Mouse (Mus musculus): ENCODE data around the gene Saa3. TPM values are rescaled to one million over a fixed set of nuclear protein-coding genes. Genes with fewer than 3 reads are reported as not detected.
"Not testable (repeated sequence)": the region's sequence is repeated elsewhere in the genome, so short reads cannot be mapped to it uniquely, and the experiment has no call there.

Gene Saa3
- total and polyA plus RNA-seq, 2 experiments: 3.8 to 10.1 TPM

DNA sequence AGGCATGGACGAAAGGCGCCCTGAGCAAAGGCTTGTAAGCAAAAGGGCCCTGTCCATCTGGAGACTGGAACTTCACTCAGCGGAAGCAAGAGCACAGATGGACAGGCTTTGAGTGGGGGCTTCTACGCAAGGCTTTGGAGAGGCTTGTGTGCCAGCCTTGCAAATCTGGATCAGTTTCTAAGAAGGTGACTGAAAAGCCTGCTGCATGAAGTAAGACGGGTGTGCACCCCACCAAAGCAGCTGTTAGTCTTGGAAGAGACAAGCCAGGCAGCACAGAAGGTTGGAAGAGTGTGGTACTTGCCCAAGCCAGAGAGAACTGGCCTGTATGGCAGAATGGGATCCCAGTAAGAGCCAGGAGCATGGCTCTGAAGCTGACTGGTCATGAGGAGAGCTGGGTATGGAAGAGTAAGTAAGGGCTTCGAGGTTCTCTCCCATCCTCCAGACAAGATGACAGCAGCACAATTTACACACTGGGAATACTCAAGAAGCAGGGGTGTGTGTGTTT, 14.9 kb downstream of the Saa3 start:
- no peak for DNase-seq (ENCODE audit: extremely low read depth, low read depth, low spot score)
- no peaks in the 10 kb centered on the region for H3K27me3 ChIP-seq (ENCODE audit: control insufficient read depth, insufficient read depth, low read length)
- no peaks in the 10 kb centered on the region for H3K4me1 ChIP-seq (ENCODE audit: control insufficient read depth, insufficient read depth, low read length)
- peaks cover 18% of the 10 kb centered on the region for H3K36me3 ChIP-seq (ENCODE audit: control insufficient read depth, insufficient read depth, low read length)
- H3K4me3 ChIP-seq (ENCODE audit: insufficient read depth, low read depth, low read length): no peak overlapping the region
- no peaks in the 10 kb centered on the region for H3K79me2 ChIP-seq (ENCODE audit: control insufficient read depth, insufficient read depth, low read length)
- H3K9ac ChIP-seq (ENCODE audit: low read depth, low read length): no peak overlapping the region
- TF ChIP-seq CTCF (IDR thresholded peaks at IDR 0.05; ENCODE audit: low read depth, low read length) (no peak), POLR2A (IDR thresholded peaks at IDR 0.05; ENCODE audit: extremely low read depth, insufficient read depth, low read length) (no peak)
- H3K27ac ChIP-seq (replicated peaks; ENCODE audit: insufficient read depth, low read depth, low read length): no peak overlapping the region
- WGBS: 93% methylated on average over 6 of the region's 6 CpGs

DNA sequence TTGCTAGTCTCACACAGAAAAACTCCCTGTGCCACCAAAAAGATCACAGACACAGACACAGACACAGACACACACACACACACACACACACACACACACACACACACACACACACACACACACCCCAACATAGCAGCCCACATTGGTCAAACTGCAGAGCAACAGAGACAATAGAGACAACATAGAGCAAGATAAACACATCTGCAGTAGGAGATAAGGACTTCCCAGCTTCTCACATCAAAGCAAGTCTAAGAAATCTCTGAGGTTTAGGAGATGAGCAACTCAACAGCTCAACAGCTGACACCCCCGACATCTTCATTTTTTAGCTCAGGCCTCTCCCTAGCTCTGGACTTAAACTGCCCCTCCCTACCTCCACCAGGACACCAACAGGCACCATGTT, 18.7 kb downstream of the Saa3 start:
- H3K4me1 ChIP-seq (ENCODE audit: control insufficient read depth, insufficient read depth, low read length): no peaks in the 10 kb centered on the region
- H3K36me3 ChIP-seq (ENCODE audit: control insufficient read depth, insufficient read depth, low read length): peaks cover 24% of the 10 kb centered on the region
- H3K27ac ChIP-seq (replicated peaks; ENCODE audit: insufficient read depth, low read depth, low read length): no peak overlapping the region
- no peaks in the 10 kb centered on the region for H3K79me2 ChIP-seq (ENCODE audit: control insufficient read depth, insufficient read depth, low read length)
- no peaks in the 10 kb centered on the region for H3K27me3 ChIP-seq (ENCODE audit: control insufficient read depth, insufficient read depth, low read length)
- H3K9ac ChIP-seq (ENCODE audit: low read depth, low read length): no peak overlapping the region
- no peak for DNase-seq (ENCODE audit: extremely low read depth, low read depth, low spot score)
- TF ChIP-seq POLR2A (IDR thresholded peaks at IDR 0.05; ENCODE audit: extremely low read depth, insufficient read depth, low read length): no peak
- H3K4me3 ChIP-seq (ENCODE audit: insufficient read depth, low read depth, low read length): no peak overlapping the region
- WGBS: 84% methylated on average over 1 of the region's 1 CpGs

DNA sequence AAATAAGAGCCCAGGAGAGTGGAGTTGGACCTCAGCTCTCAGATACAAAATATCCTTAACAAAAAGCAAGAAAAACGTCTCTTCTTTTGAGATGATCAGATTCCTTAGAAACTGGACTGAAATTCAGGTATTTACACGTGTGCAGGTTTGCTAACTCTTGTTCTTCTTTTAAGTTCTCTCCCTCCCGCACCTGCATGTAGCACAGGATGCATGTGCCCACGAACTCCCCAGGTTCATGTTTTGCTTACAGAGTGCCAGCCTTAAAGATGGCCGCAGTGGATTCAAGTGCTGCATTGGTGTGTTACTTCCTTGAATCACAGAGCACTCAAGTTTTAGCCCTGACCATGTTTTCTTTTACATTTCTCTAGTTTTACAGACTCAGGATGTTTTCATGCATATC, 28.7 kb downstream of the Saa3 start:
- no peak for TF ChIP-seq POLR2A (IDR thresholded peaks at IDR 0.05; ENCODE audit: extremely low read depth, insufficient read depth, low read length)
- no peak for TF ChIP-seq CTCF (IDR thresholded peaks at IDR 0.05; ENCODE audit: low read depth, low read length)
- no peak for DNase-seq (ENCODE audit: extremely low read depth, low read depth, low spot score)
- H3K4me3 ChIP-seq (ENCODE audit: insufficient read depth, low read depth, low read length): no peak overlapping the region
- no peak overlapping the region for H3K9ac ChIP-seq (ENCODE audit: low read depth, low read length)
- WGBS: 83% methylated on average over 5 of the region's 5 CpGs
- H3K36me3 ChIP-seq (ENCODE audit: control insufficient read depth, insufficient read depth, low read length): peaks cover 11% of the 10 kb centered on the region; the same call in 1 of the 2 replicates
- H3K79me2 ChIP-seq (ENCODE audit: control insufficient read depth, insufficient read depth, low read length): no peaks in the 10 kb centered on the region
- no peak overlapping the region for H3K27ac ChIP-seq (replicated peaks; ENCODE audit: insufficient read depth, low read depth, low read length)
- no peaks in the 10 kb centered on the region for H3K27me3 ChIP-seq (ENCODE audit: control insufficient read depth, insufficient read depth, low read length)
- H3K4me1 ChIP-seq (ENCODE audit: control insufficient read depth, insufficient read depth, low read length): no peaks in the 10 kb centered on the region

DNA sequence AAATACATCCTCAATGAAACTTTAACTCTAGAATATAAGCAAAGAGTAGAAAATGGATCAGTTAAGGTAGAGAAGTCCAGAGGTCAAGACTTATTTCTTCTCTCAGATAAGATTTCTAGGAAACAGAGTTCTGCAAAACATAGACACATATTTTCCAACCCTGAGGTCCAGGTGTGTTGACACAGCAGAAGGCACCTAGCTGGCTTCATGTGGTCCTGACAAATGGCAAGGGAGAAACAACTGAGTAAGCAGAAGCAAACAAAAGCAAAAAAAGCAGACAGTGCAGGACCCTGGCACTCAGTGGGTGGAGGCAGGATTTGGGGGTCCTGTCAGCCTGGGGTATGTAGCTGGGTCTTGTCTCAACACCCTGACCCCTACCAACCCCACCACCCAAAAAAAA, 34.8 kb downstream of the Saa3 start:
- Histone ChIP-seq H3K4me3 (ENCODE audit: insufficient read depth, low read depth, low read length) (no peak overlapping the region), H3K79me2 (ENCODE audit: control insufficient read depth, insufficient read depth, low read length) (no peaks in the 10 kb centered on the region), H3K27ac (replicated peaks; ENCODE audit: insufficient read depth, low read depth, low read length) (no peak overlapping the region), H3K27me3 (ENCODE audit: control insufficient read depth, insufficient read depth, low read length) (no peaks in the 10 kb centered on the region), H3K36me3 (ENCODE audit: control insufficient read depth, insufficient read depth, low read length) (no peaks in the 10 kb centered on the region), H3K9ac (ENCODE audit: low read depth, low read length) (no peak overlapping the region), H3K4me1 (ENCODE audit: control insufficient read depth, insufficient read depth, low read length) (no peaks in the 10 kb centered on the region)
- no peak for TF ChIP-seq POLR2A (IDR thresholded peaks at IDR 0.05; ENCODE audit: extremely low read depth, insufficient read depth, low read length)
- no peak for TF ChIP-seq CTCF (IDR thresholded peaks at IDR 0.05; ENCODE audit: low read depth, low read length)
- no peak for DNase-seq (ENCODE audit: extremely low read depth, low read depth, low spot score)

DNA sequence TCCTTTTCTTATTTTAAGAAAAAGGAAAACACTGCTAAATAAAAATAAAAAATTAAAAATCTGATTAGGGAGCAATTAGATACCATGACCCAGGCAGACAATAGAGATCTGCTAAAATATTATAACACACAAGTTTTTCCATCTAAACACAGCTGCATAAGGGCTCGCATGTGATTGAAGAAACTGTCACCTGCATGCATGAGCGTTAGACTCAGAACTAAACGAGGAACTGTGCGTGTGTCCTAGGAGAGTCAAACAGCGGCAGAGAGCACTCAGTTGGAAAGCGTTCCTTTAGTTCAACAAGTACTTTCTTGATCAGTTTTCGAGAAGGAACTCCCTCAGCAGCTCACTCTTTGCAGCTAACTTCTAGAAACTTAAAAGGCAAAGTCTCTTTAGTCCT, 36.5 kb downstream of the Saa3 start:
- WGBS: 86% methylated on average over 7 of the region's 7 CpGs
- H3K4me3 ChIP-seq (ENCODE audit: insufficient read depth, low read depth, low read length): not testable (repeated sequence)

DNA sequence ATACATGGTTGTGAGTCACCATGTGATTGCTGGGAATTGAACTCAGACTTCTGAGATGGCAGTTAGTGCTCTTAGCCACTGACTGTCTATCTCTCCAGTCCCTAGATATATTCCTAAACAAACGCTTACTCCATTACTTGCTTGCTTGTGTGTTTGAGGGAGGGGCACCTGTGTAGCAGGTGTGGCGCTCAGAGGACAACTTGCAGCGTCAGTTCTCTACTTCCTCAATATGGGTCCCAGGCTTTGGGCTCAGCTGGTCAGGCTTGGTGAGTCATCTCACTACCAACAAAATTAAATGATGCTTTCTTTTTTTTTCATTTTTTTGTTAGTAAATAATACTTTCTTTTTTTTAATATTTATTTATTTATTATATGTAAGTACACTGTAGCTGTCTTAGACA, 37.1 kb downstream of the Saa3 start:
- Histone ChIP-seq H3K27ac (replicated peaks; ENCODE audit: insufficient read depth, low read depth, low read length) (no peak overlapping the region), H3K79me2 (ENCODE audit: control insufficient read depth, insufficient read depth, low read length) (no peaks in the 10 kb centered on the region), H3K9ac (ENCODE audit: low read depth, low read length) (no peak overlapping the region), H3K4me1 (ENCODE audit: control insufficient read depth, insufficient read depth, low read length) (no peaks in the 10 kb centered on the region), H3K27me3 (ENCODE audit: control insufficient read depth, insufficient read depth, low read length) (no peaks in the 10 kb centered on the region), H3K4me3 (ENCODE audit: insufficient read depth, low read depth, low read length) (no peak overlapping the region), H3K36me3 (ENCODE audit: control insufficient read depth, insufficient read depth, low read length) (no peaks in the 10 kb centered on the region)
- DNase-seq (ENCODE audit: extremely low read depth, low read depth, low spot score): no peak
- TF ChIP-seq POLR2A (IDR thresholded peaks at IDR 0.05; ENCODE audit: extremely low read depth, insufficient read depth, low read length) (no peak), CTCF (IDR thresholded peaks at IDR 0.05; ENCODE audit: low read depth, low read length) (no peak)
- 85% methylated on average over 3 of the region's 3 CpGs for WGBS

More for the DNA sequence above, 36.5 kb downstream of the Saa3 start:
- not testable (repeated sequence) for H3K27me3 ChIP-seq (ENCODE audit: control insufficient read depth, insufficient read depth, low read length); H3K79me2 ChIP-seq (ENCODE audit: control insufficient read depth, insufficient read depth, low read length); H3K36me3 ChIP-seq (ENCODE audit: control insufficient read depth, insufficient read depth, low read length); H3K4me1 ChIP-seq (ENCODE audit: control insufficient read depth, insufficient read depth, low read length); H3K27ac ChIP-seq (replicated peaks; ENCODE audit: insufficient read depth, low read depth, low read length); DNase-seq (ENCODE audit: extremely low read depth, low read depth, low spot score); H3K9ac ChIP-seq (ENCODE audit: low read depth, low read length)
